Mouse (Mus musculus): Measurements from ENCODE around the gene Plac9b.
"Not testable (repeated sequence)": the region's sequence is repeated elsewhere in the genome, so short reads cannot be mapped to it uniquely, and the experiment has no call there.

The Plac9b gene

DNA sequence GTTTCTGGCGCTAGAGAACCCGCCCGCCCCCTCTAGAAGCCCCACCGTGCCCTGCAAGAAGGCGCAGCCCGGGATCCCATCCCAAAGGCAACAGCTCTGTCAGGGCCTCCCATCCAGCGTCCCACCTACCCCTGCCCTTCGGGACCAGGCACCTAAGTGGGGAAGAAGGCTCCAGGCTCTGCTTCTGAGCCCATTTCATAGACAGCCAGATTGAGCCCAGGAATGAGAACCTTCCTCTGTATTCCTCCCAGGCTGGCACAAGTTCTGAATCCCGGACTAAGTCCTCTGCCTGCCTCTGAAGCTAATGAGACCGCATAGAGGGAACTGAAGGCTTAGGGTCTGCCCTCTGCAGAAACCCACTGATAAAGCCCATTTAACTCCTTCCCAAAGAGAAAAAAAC is at the start of gene Plac9b:
Plac9b (minus strand) TSS at position 101 of the 400 bp plus-strand sequence.
- ATAC-seq (ENCODE audit: insufficient number of reproducible peaks, low FRiP score, low TSS enrichment) = not testable (repeated sequence)

DNA sequence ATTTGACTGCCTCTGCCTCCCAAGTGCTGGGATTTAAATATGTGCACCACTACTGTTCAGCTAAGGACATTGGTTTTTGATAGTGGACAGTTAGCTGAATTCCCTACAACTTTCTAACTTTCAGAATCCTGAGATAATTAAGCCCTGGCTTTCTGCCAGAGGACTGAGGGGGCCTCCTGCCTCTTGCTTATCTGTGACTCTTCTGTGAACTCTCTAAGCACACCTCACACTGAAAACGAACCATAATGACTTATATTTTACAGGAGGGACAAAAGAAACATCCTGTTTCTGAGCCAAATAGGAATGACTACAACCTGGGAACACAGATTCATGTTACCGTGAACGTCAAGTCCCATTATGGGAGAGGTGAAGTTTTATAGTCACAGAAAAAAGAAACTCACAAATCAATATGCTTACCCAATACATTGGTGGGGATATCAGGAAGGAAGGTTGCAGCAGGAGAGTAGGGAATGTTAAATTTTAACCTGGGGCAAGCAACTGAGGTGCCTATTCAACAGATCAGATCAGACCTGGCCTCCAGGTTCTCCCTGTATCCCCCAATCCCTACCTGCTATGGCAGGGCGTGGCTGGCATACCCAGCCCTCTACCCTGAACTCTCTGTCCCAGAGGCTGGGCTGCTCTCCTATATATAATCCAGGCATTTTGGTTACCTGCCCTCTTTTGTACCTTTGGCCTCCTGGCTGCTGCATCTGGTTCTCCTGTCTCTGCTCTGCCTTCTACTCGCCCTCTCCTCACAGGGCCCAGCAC is 34.1 kb upstream of the Plac9b start:
- not testable (repeated sequence) for ATAC-seq (ENCODE audit: insufficient number of reproducible peaks, low FRiP score, low TSS enrichment)

DNA sequence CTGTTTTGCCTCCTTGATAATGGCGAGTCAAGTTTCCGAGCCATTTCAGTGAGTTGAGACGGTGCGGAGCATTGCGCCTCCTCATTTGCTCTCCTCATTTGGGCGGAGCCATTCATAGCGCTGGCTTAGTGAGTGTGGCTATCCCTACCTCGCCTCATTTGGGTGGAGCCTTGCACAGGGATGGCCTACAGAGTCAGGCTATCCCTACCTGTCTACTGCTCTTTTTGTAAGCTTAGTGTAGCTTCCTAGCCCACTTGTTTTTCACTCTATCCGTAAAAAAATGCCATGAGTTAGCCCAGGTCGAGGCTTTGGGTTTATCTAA is 24.6 kb upstream of the Plac9b start, which contains the start of gene Tmem254b:
Tmem254b (minus strand) TSS at position 116 of the 322 bp plus-strand sequence.
- ATAC-seq (ENCODE audit: insufficient number of reproducible peaks, low FRiP score, low TSS enrichment) = peak; percentile 92

DNA sequence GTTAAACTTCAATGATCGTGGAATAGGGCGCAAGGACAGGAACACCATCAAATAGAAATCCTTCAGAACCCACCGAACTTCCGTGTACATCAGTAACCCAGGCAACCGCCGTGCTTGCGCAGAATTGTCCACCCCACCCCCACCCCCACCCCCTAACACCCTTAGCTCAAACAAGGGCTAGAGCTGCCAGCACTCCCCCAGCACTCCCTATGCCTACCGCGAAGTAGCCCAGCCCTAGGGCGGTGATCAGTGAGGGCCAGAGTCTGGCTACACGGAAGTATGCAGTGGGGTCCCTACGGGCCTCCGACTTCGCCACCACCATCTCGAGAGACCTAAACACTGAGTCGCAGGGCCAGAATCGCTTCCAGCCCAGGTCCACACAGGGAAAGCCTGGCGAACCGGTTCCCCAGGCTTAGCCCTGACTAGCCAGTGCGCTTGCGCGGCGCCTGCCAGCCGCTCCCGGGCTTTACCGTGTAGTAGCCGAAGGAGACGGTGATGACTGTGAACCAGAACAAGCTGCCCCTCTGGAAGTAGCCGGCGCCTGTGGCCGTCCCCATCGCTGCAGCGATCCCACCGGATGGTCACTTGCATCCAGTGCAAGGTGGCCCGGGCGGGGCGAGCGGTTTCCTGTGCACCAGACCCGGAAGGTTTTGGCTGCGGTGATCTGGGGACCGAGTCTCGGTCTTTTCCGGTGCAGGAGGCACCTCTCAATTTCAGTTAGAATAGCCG is 24.1 kb upstream of the Plac9b start:
- peak; percentile 68 for ATAC-seq (ENCODE audit: insufficient number of reproducible peaks, low FRiP score, low TSS enrichment)

DNA sequence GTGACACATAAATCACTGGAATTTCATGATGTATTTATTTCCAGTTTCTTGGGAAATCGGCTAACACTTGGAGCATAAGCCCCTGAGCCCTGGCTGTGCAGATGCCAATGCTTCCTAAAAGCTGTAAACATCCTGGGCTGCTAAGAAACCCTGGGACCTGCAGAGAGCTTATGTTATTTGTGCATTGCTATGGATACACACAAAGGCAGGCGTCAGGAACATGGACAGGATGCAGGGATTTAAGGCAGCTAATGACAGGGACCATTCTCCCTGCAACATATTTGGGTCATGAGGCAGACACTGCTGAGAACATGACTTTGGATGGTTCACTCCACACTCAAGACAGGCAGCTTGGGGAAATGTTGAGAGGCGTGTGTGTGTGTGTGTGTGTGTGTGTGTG is 15.6 kb upstream of the Plac9b start:
- ATAC-seq (ENCODE audit: insufficient number of reproducible peaks, low FRiP score, low TSS enrichment) = not testable (repeated sequence)

DNA sequence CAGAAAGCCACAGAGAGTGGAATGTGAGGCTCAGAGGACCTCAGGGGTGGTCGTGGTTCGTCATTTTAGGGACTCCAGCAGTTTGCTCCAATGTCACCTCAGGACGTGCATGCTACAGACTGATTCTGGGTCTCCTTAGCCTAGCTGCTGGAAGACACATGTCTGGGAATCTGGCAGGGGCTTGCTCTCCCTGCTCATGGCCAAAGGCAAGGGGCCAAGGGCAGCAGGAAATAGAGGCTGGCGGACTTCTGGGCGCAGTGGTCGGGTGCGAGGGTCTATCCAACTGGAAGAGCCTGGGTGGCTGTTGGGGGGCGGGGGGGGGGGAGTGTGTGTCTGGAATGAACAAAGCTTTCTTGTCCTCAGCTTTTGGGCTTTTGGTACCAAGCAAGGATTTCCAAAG is 6.1 kb upstream of the Plac9b start:
- not testable (repeated sequence) for ATAC-seq (ENCODE audit: insufficient number of reproducible peaks, low FRiP score, low TSS enrichment)

DNA sequence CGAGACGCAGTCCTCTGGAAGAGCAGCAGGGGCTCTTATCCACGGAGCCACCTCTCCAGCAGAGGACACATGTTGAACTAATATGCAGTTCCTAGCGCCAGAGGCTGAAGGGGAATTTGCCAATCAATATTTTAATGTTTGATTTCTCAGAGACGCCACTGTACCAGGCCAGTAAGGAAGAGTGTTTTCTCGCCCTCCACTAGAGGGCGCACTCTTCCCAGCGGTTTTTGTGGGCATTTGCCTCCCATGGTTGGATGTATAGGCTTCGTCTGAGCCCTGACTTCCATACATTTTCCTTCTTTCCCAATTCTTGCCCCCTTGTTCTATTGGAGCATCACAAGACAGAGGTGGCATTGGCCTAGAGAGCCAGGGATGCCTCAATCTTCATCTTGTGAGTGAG is 4.4 kb upstream of the Plac9b start:
- ATAC-seq (ENCODE audit: insufficient number of reproducible peaks, low FRiP score, low TSS enrichment) = not testable (repeated sequence)

DNA sequence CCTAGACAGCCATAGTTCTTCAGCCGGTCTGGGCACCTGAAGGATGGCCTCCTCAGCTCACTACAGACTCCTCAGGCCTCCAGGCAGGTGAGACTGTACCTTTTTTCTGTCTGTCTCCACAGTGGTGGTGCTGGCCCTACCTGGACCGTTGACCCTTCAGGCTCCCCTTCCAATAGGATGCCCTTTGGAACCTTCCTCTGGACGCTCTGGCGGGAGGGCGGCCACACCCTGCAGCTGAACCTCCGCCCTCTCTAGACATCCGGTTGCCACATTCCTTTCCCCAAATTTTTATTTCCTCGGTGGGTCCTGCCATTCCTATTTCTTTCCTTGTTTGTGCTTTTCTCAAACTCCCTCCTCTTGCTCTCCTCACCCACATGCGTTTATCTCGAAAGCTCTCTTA is 620 bp downstream of the Plac9b start:
- not testable (repeated sequence) for ATAC-seq (ENCODE audit: insufficient number of reproducible peaks, low FRiP score, low TSS enrichment)

DNA sequence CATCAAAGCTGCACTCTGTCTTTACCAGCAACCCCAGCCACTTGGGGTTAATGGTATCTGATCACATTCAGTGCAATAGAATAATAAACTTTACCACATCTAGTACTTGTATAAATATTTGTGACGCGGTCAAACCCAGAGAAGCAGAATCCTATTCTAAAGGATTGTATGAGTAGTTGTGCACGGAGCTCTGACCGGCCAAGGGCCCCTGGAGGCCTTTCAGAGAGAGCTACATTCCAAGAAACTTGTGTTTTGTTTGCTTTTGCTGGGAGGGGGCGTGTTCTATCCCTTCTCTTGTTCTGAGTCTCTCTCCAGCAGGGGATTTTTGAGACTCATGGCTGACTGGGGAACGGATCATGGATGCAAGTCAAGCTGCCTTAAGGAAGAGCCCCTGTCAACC is 7.3 kb downstream of the Plac9b start:
- ATAC-seq (ENCODE audit: insufficient number of reproducible peaks, low FRiP score, low TSS enrichment) = not testable (repeated sequence)

DNA sequence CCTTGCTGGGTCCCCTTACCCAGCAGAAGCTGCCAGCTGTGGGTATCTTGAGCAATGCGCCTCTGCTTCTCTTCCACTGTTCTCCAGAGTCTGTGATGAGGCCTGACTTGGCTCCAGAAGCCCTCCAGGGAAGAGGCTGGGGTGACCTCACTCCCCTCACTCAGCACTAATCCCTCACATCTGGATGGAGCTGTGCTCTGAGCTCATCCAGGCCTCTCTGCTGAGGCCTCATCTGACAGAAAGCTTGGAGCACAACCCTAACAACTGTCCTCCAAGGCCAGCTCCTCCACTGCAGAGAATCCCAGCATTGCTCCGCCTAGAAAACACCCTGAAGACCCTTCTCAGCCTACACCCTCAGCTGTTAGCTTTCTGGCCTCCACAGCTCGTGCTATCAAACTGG is 8.3 kb downstream of the Plac9b start:
- ATAC-seq (ENCODE audit: insufficient number of reproducible peaks, low FRiP score, low TSS enrichment) = not testable (repeated sequence)

DNA sequence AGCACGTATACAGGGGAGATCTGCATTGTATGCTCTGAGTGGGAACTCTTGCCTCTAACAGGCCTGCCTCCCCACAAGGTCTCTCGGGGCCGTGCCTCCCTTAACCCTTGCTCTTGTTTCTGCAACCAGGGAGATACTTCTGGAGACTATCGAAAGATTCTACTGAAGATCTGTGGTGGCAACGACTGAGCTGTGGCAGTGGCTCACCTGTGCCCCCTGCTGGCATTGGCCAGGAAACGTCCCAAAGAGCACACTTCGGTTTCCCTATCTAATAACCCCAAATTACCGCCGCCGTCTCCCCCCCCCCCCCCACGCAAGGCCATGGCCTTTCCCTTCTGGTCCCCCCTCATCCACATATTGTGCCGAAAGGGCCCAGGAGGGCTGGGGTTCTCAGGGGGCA is 17.0 kb downstream of the Plac9b start:
- ATAC-seq (ENCODE audit: insufficient number of reproducible peaks, low FRiP score, low TSS enrichment) = not testable (repeated sequence)

DNA sequence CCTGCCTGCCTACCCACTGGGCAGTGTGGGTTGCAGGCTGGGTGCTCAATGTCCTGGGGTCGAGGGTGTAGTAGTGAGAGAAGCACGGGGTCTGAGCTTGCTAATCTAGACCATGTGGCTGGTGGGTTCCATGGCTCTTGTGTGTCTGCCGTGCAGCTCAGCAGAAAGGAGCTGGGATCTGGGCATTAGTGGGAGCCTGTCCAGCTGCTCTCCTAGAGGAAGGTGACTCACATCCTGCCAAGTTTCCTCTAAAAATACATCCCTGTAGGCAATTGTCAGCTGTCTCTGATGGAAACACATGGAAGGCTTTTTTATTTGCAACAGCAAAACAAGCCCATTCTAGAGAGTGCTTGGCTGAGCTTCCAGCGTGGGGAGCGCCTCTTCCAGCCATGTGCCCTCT is 19.9 kb downstream of the Plac9b start:
- ATAC-seq (ENCODE audit: insufficient number of reproducible peaks, low FRiP score, low TSS enrichment) = not testable (repeated sequence)

DNA sequence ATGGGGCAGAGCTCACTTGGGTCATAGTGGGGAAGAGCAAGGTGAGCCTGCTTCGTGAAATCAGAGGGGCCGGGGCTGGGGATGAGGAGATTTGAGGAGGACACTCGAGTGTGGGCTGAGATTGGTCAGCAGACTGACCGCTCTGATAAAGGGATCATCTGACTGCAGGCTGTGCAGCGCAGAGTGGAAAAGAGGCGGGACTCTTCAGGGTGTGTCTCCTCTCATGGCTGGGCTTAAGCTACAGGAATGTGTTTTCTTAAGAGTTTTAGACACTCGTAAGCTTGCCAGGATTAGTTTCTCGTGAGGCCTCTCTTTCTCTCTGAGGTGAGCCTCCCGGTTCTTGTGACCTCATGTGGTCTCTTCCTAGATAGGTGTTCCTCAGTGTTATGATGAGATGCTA is 21.1 kb downstream of the Plac9b start:
- not testable (repeated sequence) for ATAC-seq (ENCODE audit: insufficient number of reproducible peaks, low FRiP score, low TSS enrichment)

DNA sequence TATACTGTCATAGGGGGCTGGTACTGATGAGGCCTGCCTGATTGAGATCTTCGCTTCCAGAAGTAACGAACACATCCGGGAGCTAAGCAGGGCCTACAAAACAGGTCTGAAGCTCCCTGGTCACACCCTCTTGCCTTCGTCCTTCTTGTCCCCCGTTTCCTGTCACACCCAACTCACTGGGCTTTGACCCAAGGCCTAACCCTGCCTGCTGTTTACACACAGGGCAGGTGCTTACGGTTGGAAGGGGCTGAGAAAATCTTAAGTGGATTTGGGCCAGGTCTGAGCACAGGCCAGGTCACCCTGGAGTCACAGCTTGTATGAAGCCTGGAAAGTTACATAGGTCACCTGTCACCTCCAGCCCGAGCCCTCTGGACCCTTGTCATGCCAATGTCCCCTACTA is 26.2 kb downstream of the Plac9b start:
- not testable (repeated sequence) for ATAC-seq (ENCODE audit: insufficient number of reproducible peaks, low FRiP score, low TSS enrichment)

DNA sequence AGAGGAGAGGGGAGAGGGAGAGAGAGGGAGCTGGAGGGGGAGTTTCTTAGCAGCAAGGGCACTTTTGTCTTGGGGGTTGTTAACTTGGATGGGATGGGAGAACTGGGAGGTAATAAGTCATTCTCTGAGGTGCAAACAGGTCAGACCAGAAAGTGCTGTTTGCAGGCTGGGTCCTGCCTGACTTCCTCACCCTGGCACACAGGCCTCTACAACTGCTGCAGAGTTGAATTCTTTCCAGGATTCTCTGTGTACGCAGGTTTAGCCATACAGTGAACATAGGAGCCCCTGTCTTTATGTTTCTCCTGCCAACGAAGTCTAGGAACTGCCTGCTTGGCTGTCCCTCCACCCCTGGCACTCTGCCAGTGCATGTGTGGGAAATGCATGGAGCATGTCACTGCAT is 35.2 kb downstream of the Plac9b start:
- ATAC-seq (ENCODE audit: insufficient number of reproducible peaks, low FRiP score, low TSS enrichment) = not testable (repeated sequence)

DNA sequence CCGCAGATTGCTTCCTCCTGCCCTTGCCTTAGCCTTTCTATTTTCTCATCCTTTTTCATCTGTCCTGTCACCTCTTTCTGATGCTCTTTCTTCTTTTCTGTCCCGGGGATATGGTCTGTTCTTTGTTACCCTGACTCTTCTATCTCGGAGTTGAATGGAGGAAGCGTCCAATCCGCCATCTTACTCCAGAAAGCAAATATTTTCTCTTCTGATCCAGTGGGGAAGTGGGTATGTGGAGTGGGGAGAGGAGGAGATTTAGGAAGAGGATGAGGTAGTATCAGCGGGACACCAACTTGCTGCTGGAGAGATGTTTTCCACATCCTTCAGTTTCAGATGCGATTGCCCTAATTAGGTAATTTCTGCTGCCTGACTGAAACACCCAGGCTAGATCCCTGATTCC is 63.2 kb downstream of the Plac9b start:
- not testable (repeated sequence) for ATAC-seq (ENCODE audit: insufficient number of reproducible peaks, low FRiP score, low TSS enrichment)

DNA sequence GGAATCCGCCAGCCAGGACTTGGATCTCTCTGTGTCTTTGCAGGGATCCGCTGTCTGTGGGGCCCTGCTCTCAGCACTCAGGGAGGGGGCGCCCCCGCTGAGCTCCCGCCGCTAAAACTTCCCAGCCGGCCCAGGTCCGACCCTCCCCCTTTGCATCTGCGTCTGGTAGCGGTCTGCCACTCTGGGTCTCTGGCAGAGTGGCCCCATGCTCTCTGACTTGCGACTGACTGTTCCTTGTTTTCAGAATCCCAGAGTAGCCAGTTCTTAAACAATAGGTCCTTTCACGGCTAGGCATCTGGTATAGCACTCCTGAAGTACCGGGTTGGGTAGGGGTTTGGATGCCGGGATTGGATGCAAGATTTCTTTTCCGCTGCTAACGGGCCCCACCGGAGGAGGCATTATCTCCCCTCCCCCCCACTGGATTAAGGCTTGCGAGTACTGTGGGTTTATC is 63.7 kb downstream of the Plac9b start:
- ATAC-seq (ENCODE audit: insufficient number of reproducible peaks, low FRiP score, low TSS enrichment) = not testable (repeated sequence)

DNA sequence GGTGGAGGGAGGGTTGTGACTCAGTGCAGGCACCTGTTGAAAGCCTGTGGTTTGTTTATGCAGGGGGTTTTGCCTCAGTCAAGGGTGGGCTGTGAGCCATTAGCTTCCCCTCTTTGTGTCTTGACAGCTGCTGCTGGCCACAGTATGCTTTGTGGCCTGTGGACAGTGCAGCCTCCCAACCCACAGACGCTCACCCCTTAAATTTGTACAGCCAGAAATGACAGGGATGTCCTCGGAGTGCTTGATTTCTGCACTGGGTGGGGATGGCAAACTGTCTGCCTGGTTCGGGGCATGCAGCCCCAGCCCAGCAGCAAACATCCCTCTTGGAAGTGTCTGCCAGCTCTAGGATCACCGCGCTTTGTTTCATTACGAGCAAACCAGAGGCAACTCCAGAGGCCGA is 64.1 kb downstream of the Plac9b start, which contains the start of gene Duxbl2:
Duxbl2 (plus strand) TSS at position 200 of the 400 bp plus-strand sequence.
- ATAC-seq (ENCODE audit: insufficient number of reproducible peaks, low FRiP score, low TSS enrichment) = not testable (repeated sequence)

Measured in cerebellum, adult (tissue).